Mouse (Mus musculus): ENCODE results near the gene Cox8b. TPM values are rescaled to one million over a fixed set of nuclear protein-coding genes. Genes with fewer than 3 reads are reported as not detected.

The Cox8b gene
- total RNA-seq, 1 experiment from 2014 or later: not detected

Other genes starting within 250 kb of the Cox8b start
- under 0.01 TPM in 1 of 2 replicates, not detected in the other for gene Olfr539, start 240.5 kb downstream of the Cox8b start, total RNA-seq (2017)
- gene Olfr45, start 218.5 kb downstream of the Cox8b start, total RNA-seq (2017): not detected in 2 replicates
- not detected in 2 replicates for gene Olfr541, start 203.2 kb downstream of the Cox8b start, total RNA-seq (2017)
- gene Cyp2e1, start 136.7 kb downstream of the Cox8b start, total RNA-seq (2017): not detected in 2 replicates
- not detected in 2 replicates for gene Syce1, start 112.6 kb downstream of the Cox8b start, total RNA-seq (2017)
- not detected in 2 replicates for gene Zfp941, start 78.3 kb downstream of the Cox8b start, total RNA-seq (2017)
- gene Urah, start 65.4 kb downstream of the Cox8b start, total RNA-seq (2017): not detected in 2 replicates
- not detected in 2 replicates for gene Scgb1c1, start 54.9 kb downstream of the Cox8b start, total RNA-seq (2017)
- not detected in 2 replicates for gene Odf3, start 52.6 kb downstream of the Cox8b start, total RNA-seq (2017)
- not detected in 2 replicates for gene Gm45785, start 44.1 kb downstream of the Cox8b start, total RNA-seq (2017)
- gene Ric8a, start 43.5 kb downstream of the Cox8b start, total RNA-seq (2017): 120 and 128 TPM in 2 replicates
- 28.3 and 47.1 TPM in 2 replicates for gene Bet1l, start 42.9 kb downstream of the Cox8b start, total RNA-seq (2017)
- 96.6 and 110 TPM in 2 replicates for gene Psmd13, start 18.5 kb downstream of the Cox8b start, total RNA-seq (2017)
- 14.5 and 20.1 TPM in 2 replicates for gene Sirt3, start 18.1 kb downstream of the Cox8b start, total RNA-seq (2017)
- gene Nlrp6, start 20.5 kb upstream of the Cox8b start, total RNA-seq (2017): 0.47 TPM in 1 of 2 replicates, not detected in the other
- 15.0 and 17.9 TPM in 2 replicates for gene Pgghg, start 40.9 kb upstream of the Cox8b start, total RNA-seq (2017)
- gene Ifitm5, start 49.8 kb upstream of the Cox8b start, total RNA-seq (2017): 12.8 and 18.0 TPM in 2 replicates
- gene Gm45717, start 55.5 kb upstream of the Cox8b start, total RNA-seq (2017): not detected in 2 replicates
- 514 and 537 TPM in 2 replicates for gene Ifitm2, start 55.5 kb upstream of the Cox8b start, total RNA-seq (2017)
- 416 and 446 TPM in 2 replicates for gene Ifitm1, start 66.8 kb upstream of the Cox8b start, total RNA-seq (2017)
- gene Ifitm3, start 110.3 kb upstream of the Cox8b start, total RNA-seq (2017): 187 and 230 TPM in 2 replicates
- 105 and 120 TPM in 2 replicates for gene Ifitm6, start 117.5 kb upstream of the Cox8b start, total RNA-seq (2017)
- gene Gm17387, start 128.7 kb upstream of the Cox8b start, total RNA-seq (2017): not detected in 2 replicates
- not detected in 2 replicates for gene B4galnt4, start 160.7 kb upstream of the Cox8b start, total RNA-seq (2017)
- 10.5 and 11.0 TPM in 2 replicates for gene Pkp3, start 177.8 kb upstream of the Cox8b start, total RNA-seq (2017)
- gene Sigirr, start 200.1 kb upstream of the Cox8b start, total RNA-seq (2017): 21.0 and 21.9 TPM in 2 replicates
- gene Ano9, start 217.4 kb upstream of the Cox8b start, total RNA-seq (2017): not detected in 2 replicates
- 4.2 and 6.3 TPM in 2 replicates for gene Ptdss2, start 221.9 kb upstream of the Cox8b start, total RNA-seq (2017)

Measured in neutrophil, adult 5-6 weeks (primary cell).